Mouse (Mus musculus): ENCODE data around the gene Pcbp4.

Gene Pcbp4

GRCm38 (mm10) chr9:106512729-106513450, 59.8 kb downstream of the Pcbp4 start:
- ChIA-PET CTCF (interaction anchor here in 3 of 4 experiments (0.5 to 1.3 kb wide), 5 partner anchors 18 to 189 kb away, joined by 3 to 5 read pairs (median 3); no protein-coding TSS in a partner anchor), POLR2A (interaction anchor here in 1 of 4 experiments (1.5 kb wide), 1 partner anchor 54 kb away, joined by 3 read pairs; no protein-coding TSS in a partner anchor)

GRCm38 (mm10) chr9:106513566-106513965, 60.5 kb downstream of the Pcbp4 start:
- ChIA-PET POLR2A (interaction anchor here in 1 of 4 experiments (1.5 kb wide), 1 partner anchor 53 kb away, joined by 3 read pairs; no protein-coding TSS in a partner anchor), CTCF (interaction anchor here in 1 of 4 experiments (0.7 to 1.3 kb wide), 2 partner anchors 18 to 1143 kb away, joined by 3 to 4 read pairs; no protein-coding TSS in a partner anchor)

Measured in embryonic stem cell, embryonic (primary cell).